Mouse (Mus musculus): ENCODE measurements at regions not wholly inside any gene's neighbourhood (a gene's known extent, or its start where the extent isn't known, plus 50 kb on each side); places are given as distances from the start of the nearest gene placed in this dataset.

GRCm38 (mm10) chr12:27060899-27061762 is 281.2 kb downstream of the Sox11 start:
- WGBS, result 2% methylated on average over 17 of the region's 17 CpGs
- H3K4me2 ChIP-seq (ENCODE audit: low read length), result peak overlapping the region; percentile 63
- H3K27me3 ChIP-seq (ENCODE audit: control insufficient read depth, insufficient read depth, low read depth, low read length), result no peaks in the 10 kb centered on the region
- H3K4me3 ChIP-seq (ENCODE audit: low read depth, low read length), result no peak overlapping the region; the same call in 1 of the 2 replicates
- peak overlapping the region; percentile 63; the same call in 1 of the 2 replicates for H3K9ac ChIP-seq (ENCODE audit: low read depth, low read length)
- ATAC-seq, result peak; percentile 67
- peaks cover 55% of the 10 kb centered on the region for H3K4me1 ChIP-seq (ENCODE audit: control insufficient read depth, insufficient read depth, low read length)
- H3K36me3 ChIP-seq (ENCODE audit: control insufficient read depth, insufficient read depth, low read length), result no peaks in the 10 kb centered on the region
- no peaks in the 10 kb centered on the region for H3K9me3 ChIP-seq (replicated peaks; ENCODE audit: control insufficient read depth, low read length, poor library complexity, severe bottlenecking)
- peak overlapping the region; percentile 98 for H3K27ac ChIP-seq (ENCODE audit: low read length)

- ATAC-seq, result no peak
- Histone ChIP-seq H3K36me3 (ENCODE audit: control insufficient read depth, insufficient read depth, low read length) (no peaks in the 10 kb centered on the region), H3K9ac (ENCODE audit: low read depth, low read length) (no peak overlapping the region), H3K4me1 (ENCODE audit: control insufficient read depth, insufficient read depth, low read length) (peaks cover 45% of the 10 kb centered on the region), H3K27ac (ENCODE audit: low read length) (peak overlapping the region; percentile 98), H3K4me3 (ENCODE audit: low read depth, low read length) (no peak overlapping the region), H3K9me3 (replicated peaks; ENCODE audit: control insufficient read depth, low read length, poor library complexity, severe bottlenecking) (no peaks in the 10 kb centered on the region), H3K27me3 (ENCODE audit: control insufficient read depth, insufficient read depth, low read depth, low read length) (no peaks in the 10 kb centered on the region), H3K4me2 (ENCODE audit: low read length) (no peak overlapping the region)
- 10% methylated on average over 4 of the region's 4 CpGs for WGBS
Observed at GRCm38 (mm10) chr12:27059885-27060284, 282.5 kb downstream of the Sox11 start.

DNA sequence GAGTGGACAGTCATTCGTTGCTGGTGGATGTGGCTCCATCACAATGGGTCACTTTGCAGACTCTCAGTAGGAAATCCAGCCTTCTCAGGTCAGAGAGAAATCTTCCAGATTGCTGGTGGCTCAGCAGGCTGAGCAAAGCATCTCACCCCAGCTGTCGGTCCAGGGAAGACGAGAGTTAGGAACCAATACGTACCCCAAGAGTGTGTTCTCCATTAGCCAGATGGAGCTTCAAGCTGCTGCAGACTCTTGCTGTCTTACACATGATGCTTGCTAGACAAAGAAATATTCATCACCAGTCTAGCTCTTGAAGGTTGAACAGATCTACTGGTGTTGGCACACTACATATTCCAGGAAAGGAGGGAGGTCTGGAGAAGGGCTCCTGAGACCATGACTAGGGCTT is 288.0 kb downstream of the Sox11 start:
- Histone ChIP-seq H3K9me3 (replicated peaks; ENCODE audit: control insufficient read depth, low read length, poor library complexity, severe bottlenecking) (no peaks in the 10 kb centered on the region), H3K4me1 (ENCODE audit: control insufficient read depth, insufficient read depth, low read length) (no peaks in the 10 kb centered on the region), H3K9ac (ENCODE audit: low read depth, low read length) (no peak overlapping the region), H3K27me3 (ENCODE audit: control insufficient read depth, insufficient read depth, low read depth, low read length) (no peaks in the 10 kb centered on the region), H3K36me3 (ENCODE audit: control insufficient read depth, insufficient read depth, low read length) (no peaks in the 10 kb centered on the region), H3K27ac (ENCODE audit: low read length) (no peak overlapping the region), H3K4me3 (ENCODE audit: low read depth, low read length) (no peak overlapping the region), H3K4me2 (ENCODE audit: low read length) (no peak overlapping the region)
- WGBS, result 83% methylated on average over 4 of the region's 4 CpGs
- no peak for ATAC-seq

GRCm38 (mm10) chr12:27037922-27038321 is 304.5 kb downstream of the Sox11 start:
- Histone ChIP-seq H3K4me1 (ENCODE audit: control insufficient read depth, insufficient read depth, low read length) (no peaks in the 10 kb centered on the region), H3K9me3 (replicated peaks; ENCODE audit: control insufficient read depth, low read length, poor library complexity, severe bottlenecking) (no peaks in the 10 kb centered on the region), H3K4me3 (ENCODE audit: low read depth, low read length) (no peak overlapping the region), H3K4me2 (ENCODE audit: low read length) (no peak overlapping the region), H3K36me3 (ENCODE audit: control insufficient read depth, insufficient read depth, low read length) (no peaks in the 10 kb centered on the region), H3K27me3 (ENCODE audit: control insufficient read depth, insufficient read depth, low read depth, low read length) (no peaks in the 10 kb centered on the region), H3K9ac (ENCODE audit: low read depth, low read length) (no peak overlapping the region), H3K27ac (ENCODE audit: low read length) (no peak overlapping the region)
- 78% methylated on average over 2 of the region's 2 CpGs for WGBS
- ATAC-seq, result no peak

- WGBS, result 71% methylated on average over 4 of the region's 4 CpGs
- Histone ChIP-seq H3K27me3 (ENCODE audit: control insufficient read depth, insufficient read depth, low read depth, low read length) (no peaks in the 10 kb centered on the region), H3K4me2 (ENCODE audit: low read length) (no peak overlapping the region), H3K36me3 (ENCODE audit: control insufficient read depth, insufficient read depth, low read length) (no peaks in the 10 kb centered on the region), H3K27ac (ENCODE audit: low read length) (peak overlapping the region; percentile 72), H3K4me1 (ENCODE audit: control insufficient read depth, insufficient read depth, low read length) (peaks cover 10% of the 10 kb centered on the region), H3K4me3 (ENCODE audit: low read depth, low read length) (no peak overlapping the region), H3K9me3 (replicated peaks; ENCODE audit: control insufficient read depth, low read length, poor library complexity, severe bottlenecking) (no peaks in the 10 kb centered on the region), H3K9ac (ENCODE audit: low read depth, low read length) (no peak overlapping the region; the same call in 1 of the 2 replicates)
- no peak for ATAC-seq
Observed at GRCm38 (mm10) chr12:27019751-27020150, 322.6 kb downstream of the Sox11 start.

- ATAC-seq, result 0 out of 2 replicates have a peak, but pooled peaks have one; percentile 66
Observed at GRCm38 (mm10) chr12:27018366-27018765, 324.0 kb downstream of the Sox11 start.

DNA sequence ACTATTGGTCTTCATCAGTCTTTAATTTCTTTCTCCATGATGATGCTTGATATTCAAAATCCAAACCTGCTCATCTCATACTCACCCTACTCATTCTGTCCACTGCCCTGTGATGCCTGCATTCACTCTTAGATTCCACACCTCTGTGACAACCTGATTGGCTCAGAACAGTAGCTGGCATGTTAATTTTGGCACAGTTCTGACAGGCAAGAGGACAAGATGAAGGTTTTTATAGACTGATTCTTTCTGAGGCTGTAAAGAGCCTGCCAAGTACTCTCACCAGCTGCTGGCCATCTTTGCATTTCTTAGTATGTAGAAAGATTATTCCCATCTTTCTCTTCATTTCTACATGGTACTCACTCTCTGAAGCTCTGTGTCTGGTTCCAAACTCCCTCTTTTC is 343.1 kb downstream of the Sox11 start:
- no peaks in the 10 kb centered on the region for H3K9me3 ChIP-seq (replicated peaks; ENCODE audit: control insufficient read depth, low read length, poor library complexity, severe bottlenecking)
- H3K4me3 ChIP-seq (ENCODE audit: low read depth, low read length), result no peak overlapping the region
- no peak overlapping the region for H3K9ac ChIP-seq (ENCODE audit: low read depth, low read length)
- H3K27ac ChIP-seq (ENCODE audit: low read length), result no peak overlapping the region
- H3K36me3 ChIP-seq (ENCODE audit: control insufficient read depth, insufficient read depth, low read length), result no peaks in the 10 kb centered on the region
- no peak for ATAC-seq
- H3K27me3 ChIP-seq (ENCODE audit: control insufficient read depth, insufficient read depth, low read depth, low read length), result no peaks in the 10 kb centered on the region
- no peak overlapping the region for H3K4me2 ChIP-seq (ENCODE audit: low read length)
- H3K4me1 ChIP-seq (ENCODE audit: control insufficient read depth, insufficient read depth, low read length), result no peaks in the 10 kb centered on the region

More at GRCm38 (mm10) chr12:27018366-27018765, 324.0 kb downstream of the Sox11 start:
- Histone ChIP-seq H3K9ac (ENCODE audit: low read depth, low read length) (no peak overlapping the region), H3K9me3 (replicated peaks; ENCODE audit: control insufficient read depth, low read length, poor library complexity, severe bottlenecking) (no peaks in the 10 kb centered on the region), H3K27me3 (ENCODE audit: control insufficient read depth, insufficient read depth, low read depth, low read length) (no peaks in the 10 kb centered on the region), H3K4me3 (ENCODE audit: low read depth, low read length) (no peak overlapping the region), H3K4me2 (ENCODE audit: low read length) (peak overlapping the region; percentile 12; the same call in 1 of the 2 replicates), H3K4me1 (ENCODE audit: control insufficient read depth, insufficient read depth, low read length) (peaks cover 10% of the 10 kb centered on the region), H3K27ac (ENCODE audit: low read length) (peak overlapping the region; percentile 82), H3K36me3 (ENCODE audit: control insufficient read depth, insufficient read depth, low read length) (no peaks in the 10 kb centered on the region)
- WGBS, result 31% methylated on average over 7 of the region's 7 CpGs

- Histone ChIP-seq H3K27me3 (ENCODE audit: control insufficient read depth, insufficient read depth, low read depth, low read length) (no peaks in the 10 kb centered on the region), H3K27ac (ENCODE audit: low read length) (peak overlapping the region; percentile 22; the same call in 1 of the 2 replicates), H3K9ac (ENCODE audit: low read depth, low read length) (no peak overlapping the region), H3K4me2 (ENCODE audit: low read length) (no peak overlapping the region), H3K36me3 (ENCODE audit: control insufficient read depth, insufficient read depth, low read length) (no peaks in the 10 kb centered on the region), H3K4me1 (ENCODE audit: control insufficient read depth, insufficient read depth, low read length) (no peaks in the 10 kb centered on the region), H3K4me3 (ENCODE audit: low read depth, low read length) (no peak overlapping the region), H3K9me3 (replicated peaks; ENCODE audit: control insufficient read depth, low read length, poor library complexity, severe bottlenecking) (no peaks in the 10 kb centered on the region)
- 33% methylated on average over 8 of the region's 8 CpGs for WGBS
- ATAC-seq, result peak; percentile 17; the same call in 1 of the 2 replicates
Observed at GRCm38 (mm10) chr12:26976284-26977065, 365.9 kb downstream of the Sox11 start.
